16 mouse cellular contexts compared by ENCODE assay signal in genomic region chr11:118058367-118058766, GRCm38 (mm10).
DNase-seq lines count a peak whose midpoint lies in the region; ATAC-seq lines count a peak whose summit lies in the region.
"Had no signal": no experiment of that assay in that cellular context is flagged by ENCODE, and none has a peak within 500 bp of the region (broad histone marks: within the 10 kb centered on the region; RNA-seq: fewer than 3 reads in every experiment).

No protein-coding gene starts in this region.

- no peak for DNase-seq in heart, embryonic 10.5 days (ENCODE audit: low spot score)
- DNase-seq in heart, postnatal 14 days: no peak
- DNase-seq in hindbrain, embryonic 14.5 days (ENCODE audit: low spot score): no peak
- no peak for DNase-seq in midbrain, embryonic 11.5 days (ENCODE audit: low spot score, missing footprints)
- DNase-seq in thymus, postnatal 14 days: no peak
- DNase-seq: adrenal gland, postnatal 14 days; cerebellum, adult 11-12 months; cerebellum, adult 9-10 months; cerebellum, postnatal 25 days; gastrocnemius, postnatal 36 days; heart, adult 11 months had no signal

- ATAC-seq in hindbrain, embryonic 16.5 days: no peak
- ATAC-seq in hindbrain, embryonic 14.5 days (ENCODE audit: low FRiP score): no peak
- 0 out of 2 replicates have a peak, but pooled peaks have one; percentile 24 for ATAC-seq in midbrain, embryonic 13.5 days
- ATAC-seq in midbrain, embryonic 11.5 days (ENCODE audit: low FRiP score): no peak
- 0 out of 2 replicates have a peak, but pooled peaks have one; percentile 45 for ATAC-seq in embryonic facial prominence, embryonic 12.5 days (ENCODE audit: insufficient number of reproducible peaks, insufficient read depth, low FRiP score, low TSS enrichment)
- ATAC-seq: forebrain, embryonic 14.5 days had no signal

- H3K4me3 ChIP-seq in heart, embryonic 10.5 days: no peak overlapping the region
- no peak overlapping the region for H3K4me3 ChIP-seq in hindbrain, embryonic 16.5 days (ENCODE audit: low read length)
- no peak overlapping the region for H3K4me3 ChIP-seq in hindbrain, embryonic 14.5 days (replicated peaks; ENCODE audit: low read length)
- no peak overlapping the region for H3K4me3 ChIP-seq in midbrain, embryonic 13.5 days (replicated peaks)
- H3K4me3 ChIP-seq in midbrain, embryonic 11.5 days (ENCODE audit: low read depth, low read length): no peak overlapping the region
- H3K4me3 ChIP-seq in embryonic facial prominence, embryonic 12.5 days: no peak overlapping the region
- H3K4me3 ChIP-seq: hindbrain, embryonic 15.5 days had no signal

- 68% methylated on average over 12 of the region's 12 CpGs for WGBS in heart, embryonic 10.5 days
- 78% methylated on average over 12 of the region's 12 CpGs for WGBS in hindbrain, embryonic 16.5 days
- WGBS in hindbrain, embryonic 14.5 days: 82% methylated on average over 12 of the region's 12 CpGs
- 70% methylated on average over 12 of the region's 12 CpGs for WGBS in midbrain, embryonic 13.5 days
- WGBS in midbrain, embryonic 11.5 days: 76% methylated on average over 12 of the region's 12 CpGs
- WGBS in embryonic facial prominence, embryonic 12.5 days: 75% methylated on average over 12 of the region's 12 CpGs

- H3K4me1 ChIP-seq in heart, embryonic 10.5 days: peaks cover 17% of the 10 kb centered on the region
- no peaks in the 10 kb centered on the region for H3K4me1 ChIP-seq in hindbrain, embryonic 16.5 days (ENCODE audit: control insufficient read depth, insufficient read depth, low read depth, low read length)
- H3K4me1 ChIP-seq in hindbrain, embryonic 14.5 days (replicated peaks; ENCODE audit: control insufficient read depth, insufficient read depth, low read length): peaks cover 4% of the 10 kb centered on the region; the same call in 1 of the 2 replicates
- H3K4me1 ChIP-seq in midbrain, embryonic 13.5 days (replicated peaks): 0 out of 2 replicates have a peak, but pooled peaks cover 10% of the 10 kb centered on the region
- H3K4me1 ChIP-seq in midbrain, embryonic 11.5 days (ENCODE audit: control insufficient read depth, insufficient read depth, low read length): no peaks in the 10 kb centered on the region
- no peaks in the 10 kb centered on the region; the same call in 1 of the 2 replicates for H3K4me1 ChIP-seq in embryonic facial prominence, embryonic 12.5 days

- no peak overlapping the region for H3K4me2 ChIP-seq in hindbrain, embryonic 16.5 days (ENCODE audit: low read length)
- H3K4me2 ChIP-seq in hindbrain, embryonic 14.5 days (replicated peaks): no peak overlapping the region
- H3K4me2 ChIP-seq in midbrain, embryonic 13.5 days (replicated peaks): no peak overlapping the region
- no peak overlapping the region for H3K4me2 ChIP-seq in midbrain, embryonic 11.5 days
- H3K4me2 ChIP-seq in embryonic facial prominence, embryonic 12.5 days (replicated peaks): no peak overlapping the region
- H3K4me2 ChIP-seq: hindbrain, embryonic 15.5 days had no signal

- H3K27ac ChIP-seq in heart, embryonic 10.5 days: 0 out of 2 replicates have a peak overlapping the region, but pooled peaks have one; percentile 22
- H3K27ac ChIP-seq in hindbrain, embryonic 16.5 days (ENCODE audit: low read depth, low read length): no peak overlapping the region
- no peak overlapping the region for H3K27ac ChIP-seq in hindbrain, embryonic 14.5 days
- H3K27ac ChIP-seq in midbrain, embryonic 13.5 days: no peak overlapping the region
- no peak overlapping the region for H3K27ac ChIP-seq in midbrain, embryonic 11.5 days (ENCODE audit: low read depth, low read length)
- no peak overlapping the region for H3K27ac ChIP-seq in embryonic facial prominence, embryonic 12.5 days
- H3K27ac ChIP-seq: hindbrain, embryonic 15.5 days had no signal

- peaks cover 42% of the 10 kb centered on the region for H3K27me3 ChIP-seq in heart, embryonic 10.5 days (ENCODE audit: insufficient read depth, poor library complexity, severe bottlenecking)
- no peaks in the 10 kb centered on the region for H3K27me3 ChIP-seq in hindbrain, embryonic 16.5 days (replicated peaks; ENCODE audit: control insufficient read depth, insufficient read depth, low read length)
- H3K27me3 ChIP-seq in hindbrain, embryonic 14.5 days (ENCODE audit: control insufficient read depth, insufficient read depth, low read length): no peaks in the 10 kb centered on the region
- H3K27me3 ChIP-seq in midbrain, embryonic 13.5 days: no peaks in the 10 kb centered on the region
- no peaks in the 10 kb centered on the region for H3K27me3 ChIP-seq in midbrain, embryonic 11.5 days (ENCODE audit: control insufficient read depth, insufficient read depth, low read length)
- no peaks in the 10 kb centered on the region for H3K27me3 ChIP-seq in embryonic facial prominence, embryonic 12.5 days
- H3K27me3 ChIP-seq: hindbrain, embryonic 15.5 days had no signal

- no peaks in the 10 kb centered on the region for H3K9me3 ChIP-seq in heart, embryonic 10.5 days
- H3K9me3 ChIP-seq in hindbrain, embryonic 16.5 days (ENCODE audit: control insufficient read depth, low read length): no peaks in the 10 kb centered on the region
- H3K9me3 ChIP-seq in hindbrain, embryonic 14.5 days (ENCODE audit: control insufficient read depth, low read length): no peaks in the 10 kb centered on the region
- H3K9me3 ChIP-seq in midbrain, embryonic 13.5 days: no peaks in the 10 kb centered on the region
- H3K9me3 ChIP-seq in midbrain, embryonic 11.5 days (ENCODE audit: control insufficient read depth, low read length): no peaks in the 10 kb centered on the region
- no peaks in the 10 kb centered on the region for H3K9me3 ChIP-seq in embryonic facial prominence, embryonic 12.5 days
- H3K9me3 ChIP-seq: hindbrain, embryonic 15.5 days had no signal

- H3K9ac ChIP-seq in hindbrain, embryonic 16.5 days (ENCODE audit: low read depth, low read length): 0 out of 2 replicates have a peak overlapping the region, but pooled peaks have one; percentile 7
- H3K9ac ChIP-seq in hindbrain, embryonic 14.5 days: no peak overlapping the region
- no peak overlapping the region for H3K9ac ChIP-seq in midbrain, embryonic 13.5 days (replicated peaks)
- no peak overlapping the region for H3K9ac ChIP-seq in midbrain, embryonic 11.5 days (ENCODE audit: low read length)
- no peak overlapping the region for H3K9ac ChIP-seq in embryonic facial prominence, embryonic 12.5 days
- H3K9ac ChIP-seq: hindbrain, embryonic 15.5 days had no signal

- H3K36me3 ChIP-seq in heart, embryonic 10.5 days: no peaks in the 10 kb centered on the region
- H3K36me3 ChIP-seq in hindbrain, embryonic 16.5 days (ENCODE audit: control insufficient read depth, insufficient read depth, low read length): no peaks in the 10 kb centered on the region
- no peaks in the 10 kb centered on the region for H3K36me3 ChIP-seq in hindbrain, embryonic 14.5 days (replicated peaks; ENCODE audit: control insufficient read depth, insufficient read depth)
- H3K36me3 ChIP-seq in midbrain, embryonic 13.5 days: no peaks in the 10 kb centered on the region
- no peaks in the 10 kb centered on the region for H3K36me3 ChIP-seq in midbrain, embryonic 11.5 days (ENCODE audit: control insufficient read depth, insufficient read depth, low read length)
- H3K36me3 ChIP-seq in embryonic facial prominence, embryonic 12.5 days: no peaks in the 10 kb centered on the region
- H3K36me3 ChIP-seq: hindbrain, embryonic 15.5 days had no signal

- intact Hi-C loops in heart, postnatal 14 days (cut with DNase I): no loop called here

Comparison
In these comparisons a context has a peak if more than half of its experiments do, and no peak if none do; other contexts are left out.
1. ATAC-seq: peak in midbrain, embryonic 13.5 days (single experiment) and embryonic facial prominence, embryonic 12.5 days (single experiment); none in hindbrain, embryonic 16.5 days (single experiment), hindbrain, embryonic 14.5 days (single experiment) and midbrain, embryonic 11.5 days (single experiment).